29 mouse cellular contexts compared by ENCODE assay signal in the genomic region with DNA sequence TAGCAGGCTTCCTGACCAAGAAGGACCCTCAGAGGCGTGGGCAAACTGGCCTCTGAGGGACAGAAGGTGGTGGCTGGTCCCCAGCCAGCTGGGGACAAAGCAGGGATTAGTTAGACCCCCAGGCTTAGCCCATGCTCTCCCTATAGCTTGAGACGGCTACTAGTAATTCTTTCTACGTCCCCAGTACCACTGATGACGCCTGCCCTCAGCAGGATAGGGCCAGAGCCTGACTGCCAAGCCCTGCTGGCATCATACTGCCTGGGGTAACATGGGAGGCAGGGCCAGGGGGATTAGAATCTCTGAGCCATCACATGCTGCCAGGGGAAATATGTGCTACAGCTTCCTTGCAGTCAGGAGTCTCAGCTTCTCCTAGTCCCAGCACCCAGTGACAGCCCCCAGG. TPM values are rescaled to one million over a fixed set of nuclear protein-coding genes. Genes with fewer than 3 reads are reported as not detected.
A peak's percentile ranks its signal among the peaks of the same experiment; 100 is the strongest.
DNase-seq lines count a peak whose midpoint lies in the region; ATAC-seq and TF ChIP-seq lines count a peak whose summit lies in the region.
"Had no signal": no experiment of that assay in that cellular context is flagged by ENCODE, and none has a peak within 500 bp of the region (broad histone marks: within the 10 kb centered on the region; RNA-seq: fewer than 3 reads in every experiment).

No protein-coding gene starts in this region.

- peak overlapping the region; percentile 68; the same call in 1 of the 2 replicates for H3K27ac ChIP-seq in hindbrain, embryonic 12.5 days
- no peak overlapping the region for H3K27ac ChIP-seq in hindbrain, embryonic 13.5 days
- H3K27ac ChIP-seq in hindbrain, postnatal 0 days = peak overlapping the region; percentile 68; the same call in 1 of the 2 replicates
- H3K27ac ChIP-seq: heart, embryonic 15.5 days; intestine, embryonic 15.5 days; layer of hippocampus, adult 2 months; liver, embryonic 12.5 days had no signal

- no peak overlapping the region for H3K4me2 ChIP-seq in hindbrain, embryonic 12.5 days (replicated peaks)
- H3K4me2 ChIP-seq in hindbrain, embryonic 13.5 days = no peak overlapping the region
- H3K4me2 ChIP-seq in hindbrain, postnatal 0 days (ENCODE audit: low read depth, low read length) = no peak overlapping the region
- H3K4me2 ChIP-seq: heart, embryonic 15.5 days; intestine, embryonic 15.5 days; liver, embryonic 12.5 days; midbrain, embryonic 13.5 days had no signal

- peaks cover 22% of the 10 kb centered on the region for H3K4me1 ChIP-seq in hindbrain, embryonic 12.5 days
- H3K4me1 ChIP-seq in hindbrain, embryonic 13.5 days (replicated peaks) = peaks cover 35% of the 10 kb centered on the region
- H3K4me1 ChIP-seq in hindbrain, postnatal 0 days (ENCODE audit: insufficient read depth, low read length) = peaks cover 7% of the 10 kb centered on the region; the same call in 1 of the 2 replicates
- H3K4me1 ChIP-seq: intestine, embryonic 15.5 days had no signal

- intact Hi-C loops in heart, postnatal 14 days (cut with DNase I) = no loop called here

- H3K4me3 ChIP-seq in hindbrain, embryonic 12.5 days = no peak overlapping the region
- H3K4me3 ChIP-seq in hindbrain, embryonic 13.5 days = no peak overlapping the region
- no peak overlapping the region for H3K4me3 ChIP-seq in hindbrain, postnatal 0 days (ENCODE audit: low read length)
- H3K4me3 ChIP-seq: heart, embryonic 15.5 days; intestine, embryonic 15.5 days; layer of hippocampus, adult 2 months; liver, embryonic 12.5 days; midbrain, embryonic 13.5 days had no signal

- no peaks in the 10 kb centered on the region for H3K9me3 ChIP-seq in hindbrain, embryonic 12.5 days (replicated peaks)
- no peaks in the 10 kb centered on the region for H3K9me3 ChIP-seq in hindbrain, embryonic 13.5 days
- H3K9me3 ChIP-seq in hindbrain, postnatal 0 days (ENCODE audit: low read length) = no peaks in the 10 kb centered on the region
- H3K9me3 ChIP-seq: heart, embryonic 15.5 days; intestine, embryonic 15.5 days; liver, embryonic 12.5 days; midbrain, embryonic 13.5 days had no signal

- DNase-seq in retina, postnatal 1 day = peak; percentile 67
- DNase-seq in retina, embryonic 14.5 days (ENCODE audit: low spot score) = no peak
- DNase-seq in hindbrain, postnatal 0 days (ENCODE audit: low spot score) = no peak
- DNase-seq in thymus, postnatal 10 days (ENCODE audit: low spot score in 2 of 2) = no peak
- no peak for DNase-seq in heart, postnatal 14 days
- DNase-seq: adrenal gland, adult 2 months; cerebellum, adult 11-12 months; gastrocnemius, postnatal 36 days; heart, postnatal 4 days; kidney, adult 9 months; kidney, postnatal 14 days; lung, adult 2 months; lung, postnatal 14 days; right cerebral cortex, postnatal 25 days; thymus, postnatal 25 days had no signal

- no peaks in the 10 kb centered on the region for H3K36me3 ChIP-seq in hindbrain, embryonic 12.5 days
- no peaks in the 10 kb centered on the region for H3K36me3 ChIP-seq in hindbrain, embryonic 13.5 days
- no peaks in the 10 kb centered on the region for H3K36me3 ChIP-seq in hindbrain, postnatal 0 days (ENCODE audit: insufficient read depth, low read length)
- H3K36me3 ChIP-seq: intestine, embryonic 15.5 days; midbrain, embryonic 13.5 days had no signal

- ATAC-seq in hindbrain, embryonic 12.5 days (ENCODE audit: low FRiP score) = no peak
- ATAC-seq in hindbrain, embryonic 13.5 days (ENCODE audit: low FRiP score) = no peak
- no peak for ATAC-seq in hindbrain, postnatal 0 days
- ATAC-seq: intestine, embryonic 15.5 days had no signal

- no peaks in the 10 kb centered on the region; the same call in 1 of the 2 replicates for H3K27me3 ChIP-seq in hindbrain, embryonic 12.5 days
- no peaks in the 10 kb centered on the region for H3K27me3 ChIP-seq in hindbrain, embryonic 13.5 days
- H3K27me3 ChIP-seq in hindbrain, postnatal 0 days (ENCODE audit: insufficient read depth, low read length) = no peaks in the 10 kb centered on the region
- H3K27me3 ChIP-seq: heart, embryonic 15.5 days; intestine, embryonic 15.5 days; midbrain, embryonic 13.5 days had no signal

- no peak for TF ChIP-seq CTCF in hindbrain, postnatal 0 days (IDR thresholded peaks at IDR 0.05; ENCODE audit: low read depth)

- 64% methylated on average over 4 of the region's 4 CpGs for WGBS in hindbrain, embryonic 12.5 days
- WGBS in hindbrain, embryonic 13.5 days = 60% methylated on average over 4 of the region's 4 CpGs
- WGBS in hindbrain, postnatal 0 days = 40% methylated on average over 4 of the region's 4 CpGs

- H3K9ac ChIP-seq in hindbrain, embryonic 12.5 days = no peak overlapping the region
- H3K9ac ChIP-seq in hindbrain, embryonic 13.5 days = no peak overlapping the region
- H3K9ac ChIP-seq in hindbrain, postnatal 0 days (replicated peaks; ENCODE audit: low read length) = no peak overlapping the region
- H3K9ac ChIP-seq: heart, embryonic 15.5 days; intestine, embryonic 15.5 days; liver, embryonic 12.5 days; midbrain, embryonic 13.5 days had no signal

RNA-seq across cellular contexts. Expression of a gene that starts 7.1 kb away (rescaled TPM):
- 0.15 TPM in 1 of 2 replicates, not detected in the other for polyA plus RNA-seq in hindbrain, embryonic 12.5 days (2016; fragmentation: Nextera tagmentation; extraction: Ambion mirVana)
- 0.36 and 1.0 TPM in 2 replicates for polyA plus RNA-seq in hindbrain, embryonic 13.5 days (2015; fragmentation: Nextera tagmentation; extraction: Ambion mirVana)
- total RNA-seq in hindbrain, postnatal 0 days (2014; rRNA removed) = 0.68 TPM in 1 of 2 replicates, not detected in the other
- polyA plus RNA-seq in hindbrain, postnatal 0 days (2015; fragmentation: Nextera tagmentation; extraction: Ambion mirVana) = 0.46 and 0.81 TPM in 2 replicates
- not detected for total RNA-seq in heart, postnatal 14 days (2021)
- total RNA-seq: adrenal gland, adult 2 months; adrenal gland, postnatal 4 days; gastrocnemius, adult 18-20 months; gastrocnemius, postnatal 36 days; heart, postnatal 4 days; megakaryocyte progenitor cell, adult 5-6 weeks; MEL had no signal
- polyA plus RNA-seq: adrenal gland, adult 2 months; C2C12; embryonic facial prominence, embryonic 11.5 days; heart, embryonic 15.5 days; intestine, embryonic 15.5 days; liver, embryonic 12.5 days; lung, adult 2 months; spleen, adult 2 months had no signal

RNA-seq across cellular contexts. Expression of a gene that starts 12.1 kb away (rescaled TPM):
- polyA plus RNA-seq in hindbrain, embryonic 12.5 days (2016; fragmentation: Nextera tagmentation; extraction: Ambion mirVana) = 23.6 and 27.6 TPM in 2 replicates
- 14.1 and 14.8 TPM in 2 replicates for polyA plus RNA-seq in hindbrain, embryonic 13.5 days (2015; fragmentation: Nextera tagmentation; extraction: Ambion mirVana)
- 101 and 112 TPM in 2 replicates for total RNA-seq in hindbrain, postnatal 0 days (2014; rRNA removed)
- polyA plus RNA-seq in hindbrain, postnatal 0 days (2015; fragmentation: Nextera tagmentation; extraction: Ambion mirVana) = 31.3 and 31.9 TPM in 2 replicates
- total RNA-seq in heart, postnatal 14 days (2021) = 10 to 100 TPM; 43.3 to 49.2 TPM

RNA-seq across cellular contexts. Expression of a gene that starts 33.5 kb away (rescaled TPM):
- polyA plus RNA-seq in hindbrain, embryonic 12.5 days (2016; fragmentation: Nextera tagmentation; extraction: Ambion mirVana) = 3.7 and 4.5 TPM in 2 replicates
- 1.8 and 2.1 TPM in 2 replicates for polyA plus RNA-seq in hindbrain, embryonic 13.5 days (2015; fragmentation: Nextera tagmentation; extraction: Ambion mirVana)
- total RNA-seq in hindbrain, postnatal 0 days (2014; rRNA removed) = 3.8 and 4.0 TPM in 2 replicates
- polyA plus RNA-seq in hindbrain, postnatal 0 days (2015; fragmentation: Nextera tagmentation; extraction: Ambion mirVana) = 1.1 and 1.6 TPM in 2 replicates
- 10 to 100 TPM; 15.1 to 15.3 TPM for total RNA-seq in heart, postnatal 14 days (2021)

RNA-seq across cellular contexts. Expression of a gene that starts 60.0 kb away (rescaled TPM):
- polyA plus RNA-seq in hindbrain, embryonic 12.5 days (2016; fragmentation: Nextera tagmentation; extraction: Ambion mirVana) = 0.34 and 0.43 TPM in 2 replicates
- polyA plus RNA-seq in hindbrain, embryonic 13.5 days (2015; fragmentation: Nextera tagmentation; extraction: Ambion mirVana) = 1.2 and 1.4 TPM in 2 replicates
- total RNA-seq in hindbrain, postnatal 0 days (2014; rRNA removed) = 1.2 and 1.3 TPM in 2 replicates
- 5.3 and 6.4 TPM in 2 replicates for polyA plus RNA-seq in hindbrain, postnatal 0 days (2015; fragmentation: Nextera tagmentation; extraction: Ambion mirVana)
- 1 to 10 TPM; 1.4 to 1.9 TPM for total RNA-seq in heart, postnatal 14 days (2021)
